Mouse (Mus musculus) CH12.LX (cell line): ENCODE measurements around the gene Gprin1. TPM values are rescaled to one million over a fixed set of nuclear protein-coding genes. Genes with fewer than 3 reads are reported as not detected.

ENCODE experiments used
- DNase-seq: peaks from one replicate; pipeline ENCODE4 v3.0.0-alpha.2; 2013; ENCODE audit errors: extremely low read depth
- H3K27ac ChIP-seq: 2 replicates; pipeline ENCODE4 v1.5.1; 2012; ENCODE audit warnings: low read depth, mild to moderate bottlenecking, control low read depth, moderate library complexity; ENCODE audit not compliant: insufficient read depth
- H3K27me3 ChIP-seq: replicated peaks from 2 replicates; pipeline ENCODE3; 2012; ENCODE audit warnings: inconsistent platforms
- H3K36me3 ChIP-seq, 2 experiments: replicated peaks in 1 of 2; 2 replicates each; pipeline versions ENCODE3 to v1.6.1; 2012; ENCODE audit warnings: inconsistent platforms in 1 of 2, low read length in 1 of 2, mild to moderate bottlenecking in 1 of 2, mixed read lengths in 1 of 2, moderate library complexity in 1 of 2; ENCODE audit not compliant: control insufficient read depth in 1 of 2, insufficient read depth in 1 of 2
- H3K4me1 ChIP-seq, 2 experiments: 2 replicates each; pipeline ENCODE4 v1.6.1; 2012; ENCODE audit warnings: inconsistent platforms in 1 of 2, moderate library complexity in 1 of 2; ENCODE audit not compliant: insufficient read depth in 2 of 2, control insufficient read depth in 1 of 2
- H3K4me2 ChIP-seq: 2 replicates; pipeline ENCODE4 v1.6.1; 2012; ENCODE audit warnings: low read depth, mild to moderate bottlenecking, control low read depth; ENCODE audit not compliant: poor library complexity, insufficient read depth, severe bottlenecking
- H3K4me3 ChIP-seq, 3 experiments: fragments of 150-350 bp in 1 of 3; sonication (generic) in 1 of 3; replicated peaks in 1 of 3; 2 replicates each; pipeline versions ENCODE3 to v1.5.1; 2011 to 2012; ENCODE audit warnings: low read depth in 2 of 3, low read length in 2 of 3, mild to moderate bottlenecking in 2 of 3, moderate library complexity in 2 of 3, control low read depth in 1 of 3, improper control_type of control experiment in 1 of 3, inconsistent platforms in 1 of 3, mixed read lengths in 1 of 3; ENCODE audit not compliant: poor library complexity in 1 of 3
- H3K79me2 ChIP-seq: replicated peaks from 2 replicates; pipeline ENCODE4 v1.6.1; 2012; ENCODE audit warnings: mild to moderate bottlenecking, moderate library complexity; ENCODE audit not compliant: control insufficient read depth, poor library complexity, insufficient read depth, severe bottlenecking; ENCODE audit errors: extremely low read depth
- H3K9ac ChIP-seq: 2 replicates; pipeline ENCODE4 v1.6.1; 2012; ENCODE audit warnings: low read depth, mild to moderate bottlenecking, control low read depth, moderate library complexity; ENCODE audit not compliant: insufficient read depth
- H3K9me3 ChIP-seq: replicated peaks from 2 replicates; pipeline ENCODE3; 2012; ENCODE audit warnings: low read length, inconsistent platforms, mixed read lengths
- CHD2 ChIP-seq: IDR thresholded peaks from 2 replicates; pipeline ENCODE4 v1.6.1; 2011; ENCODE audit warnings: low read length, improper control_type of control experiment
- CTCF ChIP-seq, 2 experiments: IDR thresholded peaks in 1 of 2; conservative IDR thresholded peaks in 1 of 2; 2 replicates each; pipeline ENCODE4 v1.5.1; 2011 to 2012; ENCODE audit warnings: low read depth in 2 of 2, low read length in 2 of 2, improper control_type of control experiment in 1 of 2, inconsistent platforms in 1 of 2, mild to moderate bottlenecking in 1 of 2, moderate library complexity in 1 of 2
- EP300 ChIP-seq: IDR thresholded peaks from 2 replicates; pipeline ENCODE4 v1.6.1; 2011; ENCODE audit warnings: low read length, improper control_type of control experiment
- GABPA ChIP-seq: IDR thresholded peaks from 2 replicates; pipeline ENCODE4 v1.6.1; 2012; ENCODE audit warnings: low read depth, low read length, improper control_type of control experiment, inconsistent platforms; ENCODE audit not compliant: insufficient replicate concordance
- HCFC1 ChIP-seq: IDR thresholded peaks from 2 replicates; pipeline ENCODE4 v1.6.1; 2012; ENCODE audit warnings: low read depth, mild to moderate bottlenecking, inconsistent platforms, low read length, improper control_type of control experiment
- JUN ChIP-seq: IDR thresholded peaks from 2 replicates; pipeline ENCODE4 v1.6.1; 2011; ENCODE audit warnings: low read depth, mild to moderate bottlenecking, low read length, improper control_type of control experiment, moderate library complexity; ENCODE audit not compliant: insufficient read depth
- JUND ChIP-seq: conservative IDR thresholded peaks from 2 replicates; pipeline ENCODE4 v1.6.1; 2011; ENCODE audit warnings: low read depth, low read length, improper control_type of control experiment
- KAT2A ChIP-seq: IDR thresholded peaks from 2 replicates; pipeline ENCODE4 v1.6.1; 2012; ENCODE audit warnings: low read length, improper control_type of control experiment, inconsistent platforms; ENCODE audit not compliant: insufficient replicate concordance
- MAX ChIP-seq: IDR thresholded peaks from 2 replicates; pipeline ENCODE4 v1.6.1; 2011; ENCODE audit warnings: low read length, improper control_type of control experiment
- MEF2A ChIP-seq: IDR thresholded peaks from 2 replicates; pipeline ENCODE4 v1.6.1; 2014; ENCODE audit warnings: low read depth, mild to moderate bottlenecking, inconsistent platforms, low read length, improper control_type of control experiment, borderline replicate concordance
- MXI1 ChIP-seq: IDR thresholded peaks from 2 replicates; pipeline ENCODE4 v1.6.1; 2011; ENCODE audit warnings: mild to moderate bottlenecking, low read depth, low read length, improper control_type of control experiment
- NELFE ChIP-seq: IDR thresholded peaks from 2 replicates; pipeline ENCODE4 v1.6.1; 2011; ENCODE audit warnings: low read depth, low read length, improper control_type of control experiment
- PAX5 ChIP-seq: IDR thresholded peaks from 2 replicates; pipeline ENCODE4 v1.6.1; 2012; ENCODE audit warnings: low read length, inconsistent platforms, mixed read lengths
- RAD21 ChIP-seq: IDR thresholded peaks from 2 replicates; pipeline ENCODE4 v1.6.1; 2011; ENCODE audit warnings: low read depth, mild to moderate bottlenecking, low read length, improper control_type of control experiment, moderate library complexity
- RCOR1 ChIP-seq: conservative IDR thresholded peaks from 2 replicates; pipeline ENCODE4 v1.6.1; 2012; ENCODE audit warnings: low read depth, mild to moderate bottlenecking, inconsistent platforms, low read length, improper control_type of control experiment
- TBP ChIP-seq: conservative IDR thresholded peaks from 2 replicates; pipeline ENCODE4 v1.6.1; 2011; ENCODE audit warnings: low read depth, low read length, improper control_type of control experiment
- TCF12 ChIP-seq: IDR thresholded peaks from 2 replicates; pipeline ENCODE4 v1.6.1; 2014; ENCODE audit warnings: low read depth, mild to moderate bottlenecking, inconsistent platforms, low read length, improper control_type of control experiment
- USF1 ChIP-seq: IDR thresholded peaks from 2 replicates; pipeline ENCODE4 v1.6.1; 2014; ENCODE audit warnings: low read depth, mild to moderate bottlenecking, inconsistent platforms, low read length, improper control_type of control experiment
- USF2 ChIP-seq: conservative IDR thresholded peaks from 2 replicates; pipeline ENCODE4 v1.6.1; 2011; ENCODE audit warnings: low read depth, low read length, improper control_type of control experiment
- dilution Hi-C: fragments of 300-500 bp; cut with MboI; formaldehyde crosslinking; loops from 2 replicates; pipeline ENCODE4 v1.14.3; 2020; ENCODE audit warnings: low sequenced_read_pairs; ENCODE audit not compliant: extremely low pct_unique_long_range_greater_than_20kb, extremely low pct_ligation_motif_present
- in situ Hi-C: fragments of 300-500 bp; cut with MboI; formaldehyde crosslinking; loops from 3 replicates; pipeline ENCODE4 v1.14.3; 2019; ENCODE audit warnings: low sequenced_read_pairs, low pct_ligation_motif_present, low pct_unique_long_range_greater_than_20kb, mixed read lengths
- polyA plus RNA-seq: library from polyadenylated mRNA; unstranded; fragments of >175 nt; gene quantifications from 2 replicates; pipeline ENCODE4 v1.2.1, GENCODE M21; 2012; ENCODE audit warnings: low read depth; ENCODE audit not compliant: insufficient read length
- total RNA-seq, 2 experiments: library from RNA; depleted of rRNA; stranded (reverse); fragments of 300-350 nt in 1 of 2; fragments of >200 nt in 1 of 2; gene quantifications; 2 replicates each; pipeline ENCODE4 v1.2.3; 2012 to 2014

The Gprin1 gene
- total and polyA plus RNA-seq, 3 experiments, result not detected

GRCm38 (mm10) chr13:54737488-54738212 lies 12.0 kb downstream of the Gprin1 start:
- no peak overlapping the region for H3K4me2 ChIP-seq
- TF ChIP-seq JUN (no peak), KAT2A (no peak), MEF2A (no peak), TBP (no peak), JUND (no peak), MAX (no peak), CHD2 (no peak)
- in situ Hi-C loops (no loop called here), dilution Hi-C loops (no loop called here)
- H3K36me3 ChIP-seq, result no peaks in the 10 kb centered on the region
- H3K79me2 ChIP-seq, result no peaks in the 10 kb centered on the region
- H3K9me3 ChIP-seq, result peaks cover 5% of the 10 kb centered on the region
- no peak for DNase-seq
- H3K27ac ChIP-seq, result no peak overlapping the region
- H3K4me3 ChIP-seq, result no peak overlapping the region
- no peaks in the 10 kb centered on the region for H3K4me1 ChIP-seq
- H3K9ac ChIP-seq, result no peak overlapping the region
- H3K27me3 ChIP-seq, result peaks cover 72% of the 10 kb centered on the region

- Histone ChIP-seq H3K4me1 (no peaks in the 10 kb centered on the region), H3K9ac (no peak overlapping the region), H3K4me2 (no peak overlapping the region), H3K4me3 (no peak overlapping the region), H3K27me3 (peaks cover 67% of the 10 kb centered on the region), H3K36me3 (no peaks in the 10 kb centered on the region), H3K9me3 (peaks cover 5% of the 10 kb centered on the region), H3K79me2 (no peaks in the 10 kb centered on the region), H3K27ac (no peak overlapping the region)
- in situ Hi-C loops (no loop called here), dilution Hi-C loops (no loop called here)
- no peak for TF ChIP-seq TCF12
- TF ChIP-seq USF1, result no peak
- no peak for TF ChIP-seq RAD21
- TF ChIP-seq EP300, result no peak
- no peak for TF ChIP-seq USF2
- TF ChIP-seq PAX5, result no peak
- no peak for TF ChIP-seq CTCF (conservative IDR thresholded peaks at IDR 0.05 in 1 of 2, IDR thresholded peaks at IDR 0.05 in 1 of 2; ENCODE audit: low read depth in 2 of 2, low read length in 2 of 2)
- no peak for TF ChIP-seq NELFE
- TF ChIP-seq JUND, result no peak
- TF ChIP-seq JUN, result no peak
- no peak for TF ChIP-seq HCFC1
- no peak for TF ChIP-seq TBP
- no peak for TF ChIP-seq GABPA
- TF ChIP-seq MXI1, result no peak
- no peak for TF ChIP-seq RCOR1
- no peak for TF ChIP-seq MAX
- DNase-seq, result no peak
Measured at GRCm38 (mm10) chr13:54736931-54737330, 12.7 kb downstream of the Gprin1 start.
